Mouse (Mus musculus) forebrain, embryonic 13.5 days (tissue): Measurements from ENCODE around the gene Trmt44. TPM values are rescaled to one million over a fixed set of nuclear protein-coding genes. Genes with fewer than 3 reads are reported as not detected.

ENCODE experiments used
- ATAC-seq: fragments of 200-750 bp; cut with Nextera tagmentation; 2 replicates; pipeline ENCODE4 v1.8.0; 2017
- H3K27ac ChIP-seq: fragments of 300-500 bp; sonication (generic); 2 replicates; pipeline ENCODE4 v1.5.1; 2015; ENCODE audit warnings: inconsistent platforms, mild to moderate bottlenecking, moderate library complexity
- H3K27me3 ChIP-seq: fragments of 300-500 bp; sonication (generic); 2 replicates; pipeline ENCODE4 v1.6.1; 2015; ENCODE audit warnings: mild to moderate bottlenecking, inconsistent platforms
- H3K36me3 ChIP-seq: fragments of 300-500 bp; sonication (generic); 2 replicates; pipeline ENCODE4 v1.6.1; 2015; ENCODE audit warnings: mild to moderate bottlenecking, inconsistent platforms; ENCODE audit not compliant: poor library complexity, severe bottlenecking
- H3K4me1 ChIP-seq: fragments of 300-500 bp; sonication (generic); 2 replicates; pipeline ENCODE4 v1.6.1; 2015; ENCODE audit warnings: inconsistent platforms
- H3K4me2 ChIP-seq: fragments of 300-500 bp; sonication (generic); 2 replicates; pipeline ENCODE4 v1.6.1; 2015; ENCODE audit warnings: inconsistent platforms, mild to moderate bottlenecking, moderate library complexity
- H3K4me3 ChIP-seq: fragments of 300-500 bp; sonication (generic); 2 replicates; pipeline ENCODE4 v1.5.1; 2015; ENCODE audit warnings: mild to moderate bottlenecking, inconsistent platforms
- H3K9ac ChIP-seq: fragments of 300-500 bp; sonication (generic); 2 replicates; pipeline ENCODE4 v1.6.1; 2015; ENCODE audit warnings: mild to moderate bottlenecking, inconsistent platforms
- H3K9me3 ChIP-seq: fragments of 300-500 bp; sonication (generic); replicated peaks from 2 replicates; pipeline ENCODE4 v1.6.1; 2016; ENCODE audit warnings: inconsistent platforms
- WGBS: fragments of 180-500 bp; shearing (Covaris S2); methylation state at CpG from one replicate; pipeline ENCODE4 v1.1.7; 2015; 5-methylcytosine and 5-hydroxymethylcytosine counted together
- polyA plus RNA-seq: library from polyadenylated mRNA; unstranded; fragments of >200 nt; fragmentation: Nextera tagmentation; extraction: Ambion mirVana; gene quantifications from 2 replicates; pipeline ENCODE4 v1.2.1, GENCODE M21; 2015

Trmt44 gene
- polyA plus RNA-seq, 1 experiment from 2014 or later = 7.3 TPM

- no peak overlapping the region for H3K27ac ChIP-seq
- ATAC-seq = peak; percentile 59
- H3K27me3 ChIP-seq = peaks cover 7% of the 10 kb centered on the region
- no peaks in the 10 kb centered on the region for H3K9me3 ChIP-seq
- peak overlapping the region; percentile 78 for H3K4me2 ChIP-seq
- H3K36me3 ChIP-seq = peaks cover 7% of the 10 kb centered on the region
- peaks cover 17% of the 10 kb centered on the region for H3K4me1 ChIP-seq
- H3K4me3 ChIP-seq = peak overlapping the region; percentile 66
- 5% methylated on average over 17 of the region's 17 CpGs for WGBS
- H3K9ac ChIP-seq = peak overlapping the region; percentile 70
Observed at GRCm38 (mm10) chr5:35583221-35583783, 8.4 kb upstream of the Trmt44 start.

GRCm38 (mm10) chr5:35582445-35583220 is 7.8 kb upstream of the Trmt44 start, which contains the start of gene Acox3:
Gene Acox3, plus strand, starts transcription at chr5:35583040.
- peak within 1 kb of the TSS; percentile 70 for H3K27ac ChIP-seq
- H3K27me3 ChIP-seq = peaks cover 7% of the 10 kb centered on the region
- H3K9ac ChIP-seq = peak within 1 kb of the TSS; percentile 70
- WGBS = under 1% methylated on average over 35 of the region's 35 CpGs
- ATAC-seq = peak; percentile 97
- H3K4me1 ChIP-seq = peaks cover 17% of the 10 kb centered on the region
- H3K4me2 ChIP-seq = peak within 1 kb of the TSS; percentile 78
- H3K4me3 ChIP-seq = peak within 1 kb of the TSS; percentile 66
- H3K9me3 ChIP-seq = no peaks in the 10 kb centered on the region
- peaks cover under 1% of the 10 kb centered on the region; the same call in 1 of the 2 replicates for H3K36me3 ChIP-seq

- Histone ChIP-seq H3K36me3 (no peaks in the 10 kb centered on the region), H3K27me3 (peaks cover 12% of the 10 kb centered on the region), H3K4me3 (no peak overlapping the region), H3K4me1 (peaks cover 19% of the 10 kb centered on the region), H3K9me3 (no peaks in the 10 kb centered on the region), H3K9ac (no peak overlapping the region), H3K4me2 (no peak overlapping the region), H3K27ac (no peak overlapping the region)
- 66% methylated on average over 3 of the region's 3 CpGs for whole genome bisulfite sequencing
- no peak for ATAC-seq
Observed at GRCm38 (mm10) chr5:35580156-35580922, 5.5 kb upstream of the Trmt44 start.

GRCm38 (mm10) chr5:35579247-35579893 is 4.5 kb upstream of the Trmt44 start:
- Histone ChIP-seq H3K4me1 (peaks cover 23% of the 10 kb centered on the region), H3K4me3 (no peak overlapping the region), H3K9ac (no peak overlapping the region), H3K4me2 (no peak overlapping the region), H3K27ac (no peak overlapping the region), H3K36me3 (no peaks in the 10 kb centered on the region), H3K27me3 (peaks cover 12% of the 10 kb centered on the region), H3K9me3 (no peaks in the 10 kb centered on the region)
- WGBS = 60% methylated on average over 5 of the region's 5 CpGs
- ATAC-seq = no peak

- Histone ChIP-seq H3K27me3 (peaks cover 12% of the 10 kb centered on the region), H3K4me1 (peaks cover 25% of the 10 kb centered on the region), H3K4me3 (no peak overlapping the region), H3K9me3 (no peaks in the 10 kb centered on the region), H3K9ac (no peak overlapping the region), H3K36me3 (peaks cover 4% of the 10 kb centered on the region; the same call in 1 of the 2 replicates), H3K27ac (no peak overlapping the region), H3K4me2 (no peak overlapping the region)
- 60% methylated on average over 2 of the region's 2 CpGs for WGBS
- ATAC-seq = no peak
Observed at GRCm38 (mm10) chr5:35578411-35578810, 3.5 kb upstream of the Trmt44 start.

- H3K4me1 ChIP-seq = peaks cover 15% of the 10 kb centered on the region
- no peak overlapping the region for H3K4me3 ChIP-seq
- peaks cover 21% of the 10 kb centered on the region for H3K36me3 ChIP-seq
- 89% methylated on average over 10 of the region's 10 CpGs for WGBS
- no peak overlapping the region for H3K4me2 ChIP-seq
- H3K9me3 ChIP-seq = no peaks in the 10 kb centered on the region
- no peak for ATAC-seq
- H3K27me3 ChIP-seq = peaks cover 12% of the 10 kb centered on the region
- no peak overlapping the region for H3K9ac ChIP-seq
- no peak overlapping the region for H3K27ac ChIP-seq
Observed at GRCm38 (mm10) chr5:35576409-35577020, 1.6 kb upstream of the Trmt44 start.

GRCm38 (mm10) chr5:35571546-35571945 is 3.3 kb downstream of the Trmt44 start:
- Histone ChIP-seq H3K4me3 (no peak overlapping the region), H3K9me3 (no peaks in the 10 kb centered on the region), H3K4me2 (no peak overlapping the region), H3K27me3 (no peaks in the 10 kb centered on the region), H3K9ac (no peak overlapping the region), H3K27ac (no peak overlapping the region), H3K36me3 (peaks cover 68% of the 10 kb centered on the region), H3K4me1 (peaks cover 15% of the 10 kb centered on the region)
- no peak for ATAC-seq
- 96% methylated on average over 6 of the region's 6 CpGs for WGBS

- Histone ChIP-seq H3K4me1 (no peaks in the 10 kb centered on the region), H3K4me3 (no peak overlapping the region), H3K27me3 (no peaks in the 10 kb centered on the region), H3K9ac (no peak overlapping the region), H3K9me3 (no peaks in the 10 kb centered on the region), H3K27ac (no peak overlapping the region), H3K36me3 (peaks cover 98% of the 10 kb centered on the region), H3K4me2 (no peak overlapping the region)
- 91% methylated on average over 4 of the region's 4 CpGs for WGBS
- ATAC-seq = no peak
Observed at GRCm38 (mm10) chr5:35566632-35567031, 8.2 kb downstream of the Trmt44 start.

GRCm38 (mm10) chr5:35565217-35565616 is 9.7 kb downstream of the Trmt44 start:
- Histone ChIP-seq H3K4me3 (no peak overlapping the region), H3K9ac (no peak overlapping the region), H3K36me3 (peaks cover 96% of the 10 kb centered on the region), H3K9me3 (no peaks in the 10 kb centered on the region), H3K27me3 (no peaks in the 10 kb centered on the region), H3K27ac (no peak overlapping the region), H3K4me2 (no peak overlapping the region), H3K4me1 (no peaks in the 10 kb centered on the region)
- 93% methylated on average over 9 of the region's 9 CpGs for WGBS
- no peak for ATAC-seq

- no peaks in the 10 kb centered on the region for H3K27me3 ChIP-seq
- H3K4me2 ChIP-seq = no peak overlapping the region
- no peak overlapping the region for H3K9ac ChIP-seq
- ATAC-seq = peak; percentile 45; the same call in 1 of the 2 replicates
- no peak overlapping the region for H3K4me3 ChIP-seq
- H3K9me3 ChIP-seq = no peaks in the 10 kb centered on the region
- H3K36me3 ChIP-seq = peaks cover 98% of the 10 kb centered on the region
- H3K27ac ChIP-seq = no peak overlapping the region
- H3K4me1 ChIP-seq = no peaks in the 10 kb centered on the region
- 0% methylated on average over 1 of the region's 1 CpGs for WGBS
Observed at GRCm38 (mm10) chr5:35563449-35563848, 11.4 kb downstream of the Trmt44 start.

- no peak overlapping the region for H3K9ac ChIP-seq
- H3K27me3 ChIP-seq = no peaks in the 10 kb centered on the region
- H3K4me2 ChIP-seq = no peak overlapping the region
- no peaks in the 10 kb centered on the region for H3K9me3 ChIP-seq
- H3K4me1 ChIP-seq = no peaks in the 10 kb centered on the region
- H3K27ac ChIP-seq = no peak overlapping the region
- peaks cover 98% of the 10 kb centered on the region for H3K36me3 ChIP-seq
- no peak for ATAC-seq
- no peak overlapping the region for H3K4me3 ChIP-seq
- WGBS = 84% methylated on average over 2 of the region's 2 CpGs
Observed at GRCm38 (mm10) chr5:35562616-35563015, 12.3 kb downstream of the Trmt44 start.
